Mouse (Mus musculus): Measurements from ENCODE around the gene Slc35e3.

DNA sequence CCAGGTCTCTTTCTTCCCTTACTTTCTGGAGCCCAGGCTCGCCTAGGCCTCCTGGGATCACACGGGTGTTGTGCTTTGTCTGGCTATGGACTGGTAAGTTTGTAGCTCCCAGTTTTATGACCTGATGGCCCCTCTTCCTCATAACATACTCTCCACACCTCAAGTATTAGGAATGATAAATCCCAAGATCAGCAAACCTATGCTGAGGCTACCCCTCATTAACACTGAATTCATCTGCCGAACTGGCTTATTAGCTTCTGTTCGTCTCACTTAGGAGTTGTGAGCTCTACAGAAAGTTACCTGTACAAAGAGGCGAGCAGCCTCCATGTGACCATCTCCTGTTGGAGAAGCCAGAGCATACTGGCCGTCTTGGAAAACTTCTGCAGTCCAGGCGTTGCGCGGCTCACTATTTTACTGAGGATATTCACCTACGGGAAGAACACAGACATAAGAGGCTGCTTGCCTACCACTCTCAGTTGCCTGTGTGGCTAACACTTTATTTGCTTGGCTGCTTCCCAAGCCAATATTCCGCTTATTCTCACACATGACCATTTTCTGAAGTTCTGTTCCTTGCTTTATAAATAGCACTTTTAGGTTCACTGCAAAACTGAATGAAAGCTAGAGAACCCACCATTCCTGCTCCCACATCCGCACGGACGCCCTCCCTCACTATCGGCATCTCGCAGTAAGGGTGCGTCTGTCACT lies 35.0 kb upstream of the Slc35e3 start:
- TF ChIP-seq CTCF (IDR thresholded peaks at IDR 0.05; ENCODE audit: insufficient read depth, low read depth, low read length) (no peak), POLR2A (IDR thresholded peaks at IDR 0.05; ENCODE audit: insufficient read depth, low read depth, low read length) (no peak)

Data from olfactory bulb, adult 2 months (tissue).